Mouse (Mus musculus): ENCODE data around the gene Efcab9.

DNA sequence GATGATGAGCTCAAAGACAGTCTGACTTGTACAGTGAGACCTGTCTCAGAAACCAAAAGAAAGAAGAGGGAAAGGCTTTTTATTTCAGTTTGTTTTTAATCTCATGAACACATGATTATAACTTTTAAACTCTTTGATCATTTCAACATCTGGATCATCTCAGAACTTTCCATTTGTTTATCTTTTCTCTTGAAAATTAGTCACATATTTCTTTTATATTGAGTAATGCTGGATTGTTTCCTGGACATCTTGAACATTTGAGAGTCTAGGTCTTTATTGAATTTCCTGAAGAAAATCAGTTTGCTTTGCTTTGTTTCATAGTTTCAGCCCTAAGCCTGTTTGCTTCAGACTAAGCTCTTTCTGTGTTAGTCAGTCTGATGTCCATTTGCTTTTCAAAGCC, 43.5 kb downstream of the Efcab9 start:
- no peak for TF ChIP-seq CTCF (IDR thresholded peaks at IDR 0.05; ENCODE audit: insufficient read depth, low read length)
- TF ChIP-seq POLR2A (IDR thresholded peaks at IDR 0.05; ENCODE audit: borderline replicate concordance, extremely low read depth, low read depth, low read length), result no peak

Measured in lung, adult 2 months (tissue).